Mouse (Mus musculus): Measurements from ENCODE around the gene Cacna1e. TPM values are rescaled to one million over a fixed set of nuclear protein-coding genes. Genes with fewer than 3 reads are reported as not detected.

Cacna1e gene
- polyA plus RNA-seq, 1 experiment from 2014 or later: 0.05 TPM

GRCm38 (mm10) chr1:154888495-154888894, 4.2 kb upstream of the Cacna1e start:
- Histone ChIP-seq H3K27me3 (ENCODE audit: insufficient read depth, low read length) (peaks cover 9% of the 10 kb centered on the region; the same call in 1 of the 2 replicates), H3K4me3 (replicated peaks; ENCODE audit: low read depth, low read length) (no peak overlapping the region), H3K36me3 (ENCODE audit: insufficient read depth, low read length) (no peaks in the 10 kb centered on the region), H3K4me1 (replicated peaks; ENCODE audit: insufficient read depth, low read length) (no peaks in the 10 kb centered on the region), H3K4me2 (ENCODE audit: low read length) (no peak overlapping the region), H3K27ac (no peak overlapping the region), H3K9ac (ENCODE audit: low read depth, low read length) (no peak overlapping the region), H3K9me3 (replicated peaks; ENCODE audit: low read length) (no peaks in the 10 kb centered on the region)
- no peak for TF ChIP-seq CTCF (IDR thresholded peaks at IDR 0.05; ENCODE audit: low read depth)
- no peak for DNase-seq (ENCODE audit: low spot score)
- no peak for ATAC-seq (replicated peaks; ENCODE audit: low FRiP score, low read depth)
- WGBS: 80% methylated on average over 5 of the region's 5 CpGs

GRCm38 (mm10) chr1:154888018-154888417, 3.7 kb upstream of the Cacna1e start:
- H3K27me3 ChIP-seq (ENCODE audit: insufficient read depth, low read length): peaks cover 11% of the 10 kb centered on the region; the same call in 1 of the 2 replicates
- no peak for TF ChIP-seq CTCF (IDR thresholded peaks at IDR 0.05; ENCODE audit: low read depth)
- 75% methylated on average over 5 of the region's 5 CpGs for WGBS

GRCm38 (mm10) chr1:154887546-154887945, 3.2 kb upstream of the Cacna1e start:
- Histone ChIP-seq H3K4me1 (replicated peaks; ENCODE audit: insufficient read depth, low read length) (no peaks in the 10 kb centered on the region), H3K27ac (no peak overlapping the region), H3K4me2 (ENCODE audit: low read length) (no peak overlapping the region), H3K9ac (ENCODE audit: low read depth, low read length) (no peak overlapping the region), H3K4me3 (replicated peaks; ENCODE audit: low read depth, low read length) (no peak overlapping the region), H3K27me3 (ENCODE audit: insufficient read depth, low read length) (peaks cover 11% of the 10 kb centered on the region; the same call in 1 of the 2 replicates), H3K36me3 (ENCODE audit: insufficient read depth, low read length) (no peaks in the 10 kb centered on the region), H3K9me3 (replicated peaks; ENCODE audit: low read length) (no peaks in the 10 kb centered on the region)
- no peak for TF ChIP-seq CTCF (IDR thresholded peaks at IDR 0.05; ENCODE audit: low read depth)
- ATAC-seq (replicated peaks; ENCODE audit: low FRiP score, low read depth) (no peak), DNase-seq (ENCODE audit: low spot score) (no peak)
- 83% methylated on average over 3 of the region's 3 CpGs for WGBS

More at GRCm38 (mm10) chr1:154888018-154888417, 3.7 kb upstream of the Cacna1e start:
- H3K4me1 ChIP-seq (replicated peaks; ENCODE audit: insufficient read depth, low read length): no peaks in the 10 kb centered on the region
- H3K9me3 ChIP-seq (replicated peaks; ENCODE audit: low read length): no peaks in the 10 kb centered on the region
- no peak overlapping the region for H3K4me3 ChIP-seq (replicated peaks; ENCODE audit: low read depth, low read length)
- H3K27ac ChIP-seq: no peak overlapping the region
- ATAC-seq (replicated peaks; ENCODE audit: low FRiP score, low read depth): no peak
- H3K36me3 ChIP-seq (ENCODE audit: insufficient read depth, low read length): no peaks in the 10 kb centered on the region
- H3K4me2 ChIP-seq (ENCODE audit: low read length): no peak overlapping the region
- DNase-seq (ENCODE audit: low spot score): no peak
- no peak overlapping the region for H3K9ac ChIP-seq (ENCODE audit: low read depth, low read length)

GRCm38 (mm10) chr1:154886611-154887010, 2.3 kb upstream of the Cacna1e start:
- H3K4me3 ChIP-seq (replicated peaks; ENCODE audit: low read depth, low read length): no peak overlapping the region
- no peaks in the 10 kb centered on the region for H3K4me1 ChIP-seq (replicated peaks; ENCODE audit: insufficient read depth, low read length)
- ATAC-seq (replicated peaks; ENCODE audit: low FRiP score, low read depth) (no peak), DNase-seq (ENCODE audit: low spot score) (no peak)
- no peaks in the 10 kb centered on the region for H3K36me3 ChIP-seq (ENCODE audit: insufficient read depth, low read length)
- H3K9ac ChIP-seq (ENCODE audit: low read depth, low read length): no peak overlapping the region
- WGBS: 51% methylated on average over 2 of the region's 2 CpGs
- TF ChIP-seq CTCF (IDR thresholded peaks at IDR 0.05; ENCODE audit: low read depth): no peak
- no peak overlapping the region for H3K27ac ChIP-seq
- no peaks in the 10 kb centered on the region for H3K9me3 ChIP-seq (replicated peaks; ENCODE audit: low read length)
- H3K27me3 ChIP-seq (ENCODE audit: insufficient read depth, low read length): peaks cover 14% of the 10 kb centered on the region; the same call in 1 of the 2 replicates
- no peak overlapping the region for H3K4me2 ChIP-seq (ENCODE audit: low read length)

GRCm38 (mm10) chr1:154885207-154885548, 877 bp upstream of the Cacna1e start:
- Histone ChIP-seq H3K9me3 (replicated peaks; ENCODE audit: low read length) (no peaks in the 10 kb centered on the region), H3K36me3 (ENCODE audit: insufficient read depth, low read length) (no peaks in the 10 kb centered on the region), H3K27ac (no peak overlapping the region), H3K4me2 (ENCODE audit: low read length) (no peak overlapping the region), H3K27me3 (ENCODE audit: insufficient read depth, low read length) (peaks cover 14% of the 10 kb centered on the region; the same call in 1 of the 2 replicates), H3K4me3 (replicated peaks; ENCODE audit: low read depth, low read length) (no peak overlapping the region), H3K4me1 (replicated peaks; ENCODE audit: insufficient read depth, low read length) (no peaks in the 10 kb centered on the region), H3K9ac (ENCODE audit: low read depth, low read length) (no peak overlapping the region)
- 55% methylated on average over 6 of the region's 6 CpGs for WGBS
- ATAC-seq (replicated peaks; ENCODE audit: low FRiP score, low read depth) (no peak), DNase-seq (ENCODE audit: low spot score) (no peak)
- TF ChIP-seq CTCF (IDR thresholded peaks at IDR 0.05; ENCODE audit: low read depth): peak; percentile 30; the same call in 1 of the 2 replicates

- no peak overlapping the region for H3K9ac ChIP-seq (ENCODE audit: low read depth, low read length)
- TF ChIP-seq CTCF (IDR thresholded peaks at IDR 0.05; ENCODE audit: low read depth): no peak
- WGBS: 3% methylated on average over 18 of the region's 18 CpGs
Measured at GRCm38 (mm10) chr1:154883596-154884191, 607 bp downstream of the Cacna1e start.

GRCm38 (mm10) chr1:154865981-154866380, 18.3 kb downstream of the Cacna1e start:
- H3K4me2 ChIP-seq (ENCODE audit: low read length): no peak overlapping the region
- no peak overlapping the region for H3K9ac ChIP-seq (ENCODE audit: low read depth, low read length)
- H3K9me3 ChIP-seq (replicated peaks; ENCODE audit: low read length): no peaks in the 10 kb centered on the region
- no peak for TF ChIP-seq CTCF (IDR thresholded peaks at IDR 0.05; ENCODE audit: low read depth)
- WGBS: 91% methylated on average over 1 of the region's 1 CpGs
- ATAC-seq (replicated peaks; ENCODE audit: low FRiP score, low read depth): no peak
- DNase-seq (ENCODE audit: low spot score): no peak
- H3K27me3 ChIP-seq (ENCODE audit: insufficient read depth, low read length): no peaks in the 10 kb centered on the region
- H3K4me3 ChIP-seq (replicated peaks; ENCODE audit: low read depth, low read length): no peak overlapping the region
- H3K4me1 ChIP-seq (replicated peaks; ENCODE audit: insufficient read depth, low read length): no peaks in the 10 kb centered on the region
- H3K36me3 ChIP-seq (ENCODE audit: insufficient read depth, low read length): no peaks in the 10 kb centered on the region
- no peak overlapping the region for H3K27ac ChIP-seq

More at GRCm38 (mm10) chr1:154883596-154884191, 607 bp downstream of the Cacna1e start:
- DNase-seq (ENCODE audit: low spot score) (no peak), ATAC-seq (replicated peaks; ENCODE audit: low FRiP score, low read depth) (no peak)
- Histone ChIP-seq H3K9me3 (replicated peaks; ENCODE audit: low read length) (no peaks in the 10 kb centered on the region), H3K27me3 (ENCODE audit: insufficient read depth, low read length) (peaks cover 14% of the 10 kb centered on the region; the same call in 1 of the 2 replicates), H3K4me2 (ENCODE audit: low read length) (peak overlapping the region; percentile 91), H3K27ac (no peak overlapping the region), H3K36me3 (ENCODE audit: insufficient read depth, low read length) (no peaks in the 10 kb centered on the region), H3K4me1 (replicated peaks; ENCODE audit: insufficient read depth, low read length) (no peaks in the 10 kb centered on the region), H3K4me3 (replicated peaks; ENCODE audit: low read depth, low read length) (peak overlapping the region; percentile 41)

Measured in kidney, postnatal 0 days (tissue).